Mouse (Mus musculus) kidney, adult 18-20 months (tissue): ENCODE results near the gene Gpx7.
"Not testable (repeated sequence)": the region's sequence is repeated elsewhere in the genome, so short reads cannot be mapped to it uniquely, and the experiment has no call there.

Experiments used
- DNase-seq: peaks from one replicate; pipeline ENCODE4 v3.0.0; 2021

Gene Gpx7

GRCm38 (mm10) chr4:108388741-108389140 lies 18.0 kb downstream of the Gpx7 start:
- DNase-seq: no peak

DNA sequence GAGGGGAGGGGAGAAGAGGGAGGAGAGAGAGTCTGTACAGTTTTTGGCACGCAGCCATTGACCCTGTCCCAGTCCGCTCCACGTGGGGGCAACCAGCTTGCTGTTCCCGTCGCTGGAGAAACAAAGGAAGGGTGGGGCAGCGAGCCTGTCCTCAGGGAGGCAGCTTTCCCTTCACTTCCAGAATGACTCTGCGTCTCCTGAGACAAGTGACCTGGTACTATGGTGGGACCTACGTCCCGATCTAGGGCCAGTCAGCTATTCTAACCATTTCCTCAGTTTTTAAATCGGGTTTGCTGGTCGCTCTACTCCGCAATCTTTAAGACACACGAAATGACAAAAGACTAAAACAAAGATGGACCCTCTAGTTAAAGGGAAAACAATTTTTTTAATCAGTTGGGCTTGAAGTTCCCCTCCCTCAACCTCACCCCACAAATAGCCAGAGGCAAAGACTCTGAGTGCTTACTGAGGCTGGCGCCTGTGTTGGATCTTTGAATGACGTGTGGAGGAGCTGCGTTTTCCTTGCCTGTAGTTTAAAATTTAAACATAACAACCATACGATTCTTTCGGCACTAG lies 19.0 kb downstream of the Gpx7 start:
- DNase-seq: peak; percentile 52

GRCm38 (mm10) chr4:108387106-108387505 lies 19.7 kb downstream of the Gpx7 start:
- DNase-seq: no peak

GRCm38 (mm10) chr4:108386087-108386486 lies 20.7 kb downstream of the Gpx7 start:
- no peak for DNase-seq

GRCm38 (mm10) chr4:108383183-108383714 lies 23.5 kb downstream of the Gpx7 start, which contains the start of gene Shisal2a:
Gene Shisal2a, minus strand, starts transcription at chr4:108383349.
- DNase-seq: no peak

GRCm38 (mm10) chr4:108380146-108380545 lies 26.6 kb downstream of the Gpx7 start:
- no peak for DNase-seq

GRCm38 (mm10) chr4:108379476-108379875 lies 27.3 kb downstream of the Gpx7 start:
- DNase-seq: no peak

DNA sequence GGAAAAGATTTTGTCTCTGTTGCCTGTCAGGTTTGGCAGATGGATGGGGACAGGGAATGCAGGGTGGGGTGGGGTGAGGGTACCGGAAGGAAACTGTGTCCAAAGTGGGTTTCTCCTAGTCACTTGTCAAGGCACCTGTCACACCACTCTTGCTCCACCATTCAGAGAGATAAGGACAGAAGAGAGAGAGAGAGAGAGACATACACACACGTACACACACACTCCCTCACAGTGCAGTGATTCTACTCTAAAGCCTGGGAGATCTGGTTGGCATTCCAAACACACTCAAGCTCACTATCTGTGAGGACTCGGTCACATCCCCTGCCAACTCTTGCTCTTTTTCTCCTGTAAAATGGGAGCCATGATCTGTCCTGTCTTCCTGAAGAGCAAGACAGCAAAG lies 34.6 kb downstream of the Gpx7 start:
- no peak for DNase-seq

DNA sequence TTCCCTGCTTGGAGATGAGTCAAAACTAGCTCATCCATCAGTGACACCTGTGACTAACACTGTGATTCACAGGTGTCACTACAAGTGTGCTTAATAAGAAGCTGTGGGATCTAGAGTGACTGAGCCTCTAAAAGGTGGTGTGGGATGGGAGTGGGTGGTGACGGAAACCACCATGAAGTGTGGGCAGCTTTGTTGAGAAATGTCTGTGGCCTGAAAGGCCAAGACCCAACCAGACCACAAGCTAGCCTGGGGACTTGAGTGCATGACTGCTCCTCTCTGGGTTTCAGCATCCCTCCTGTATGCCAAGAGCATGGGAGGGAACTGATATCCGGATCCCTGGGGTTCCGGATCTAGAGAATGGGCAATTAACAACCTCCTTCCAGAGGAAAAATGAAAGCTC lies 35.3 kb downstream of the Gpx7 start:
- no peak for DNase-seq

DNA sequence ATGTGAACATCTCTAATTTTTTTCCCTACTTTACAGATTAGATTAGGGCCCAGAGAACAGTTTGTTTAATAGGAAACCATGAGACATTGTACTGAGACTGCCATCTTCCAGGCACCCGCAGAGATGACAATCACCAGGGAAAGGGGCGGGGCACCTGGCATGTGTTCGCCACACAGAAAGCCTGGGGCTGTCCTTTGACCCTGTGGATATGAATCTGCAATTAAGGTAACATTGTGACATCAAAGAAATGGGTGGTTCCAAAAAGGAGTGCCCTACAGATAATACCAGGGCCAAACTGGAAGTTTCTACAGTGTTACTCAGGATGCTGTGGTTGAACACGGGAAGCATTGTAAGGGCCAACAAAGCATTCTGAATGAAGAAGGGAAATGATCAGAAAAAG lies 36.4 kb downstream of the Gpx7 start:
- DNase-seq: no peak

- DNase-seq: peak; percentile 66
Observed at GRCm38 (mm10) chr4:108369254-108369653, 37.5 kb downstream of the Gpx7 start.

DNA sequence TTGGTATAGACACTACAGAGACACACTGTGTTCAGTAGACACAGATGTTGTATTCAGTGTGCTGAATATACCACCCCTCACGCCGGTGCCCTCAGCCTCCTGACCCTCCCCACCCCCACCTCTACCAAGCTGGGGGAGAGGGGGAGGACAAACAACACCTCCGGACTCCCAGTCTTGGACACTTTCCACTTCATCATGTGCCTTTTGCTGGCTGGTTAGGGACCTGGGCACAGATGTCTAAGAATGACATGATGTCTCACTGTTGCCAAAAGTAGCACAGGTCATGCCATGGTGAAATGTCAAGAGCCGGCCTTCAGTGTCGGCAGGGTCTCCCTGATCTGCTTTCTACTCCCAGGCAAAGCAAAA lies 42.7 kb downstream of the Gpx7 start:
- no peak for DNase-seq

GRCm38 (mm10) chr4:108363355-108364110 lies 43.2 kb downstream of the Gpx7 start:
- no peak for DNase-seq

GRCm38 (mm10) chr4:108362321-108363261 lies 44.2 kb downstream of the Gpx7 start:
- peak; percentile 48 for DNase-seq

GRCm38 (mm10) chr4:108360136-108361055 lies 46.4 kb downstream of the Gpx7 start:
- no peak for DNase-seq

- DNase-seq: no peak
Observed at GRCm38 (mm10) chr4:108358498-108358897, 48.3 kb downstream of the Gpx7 start.

DNA sequence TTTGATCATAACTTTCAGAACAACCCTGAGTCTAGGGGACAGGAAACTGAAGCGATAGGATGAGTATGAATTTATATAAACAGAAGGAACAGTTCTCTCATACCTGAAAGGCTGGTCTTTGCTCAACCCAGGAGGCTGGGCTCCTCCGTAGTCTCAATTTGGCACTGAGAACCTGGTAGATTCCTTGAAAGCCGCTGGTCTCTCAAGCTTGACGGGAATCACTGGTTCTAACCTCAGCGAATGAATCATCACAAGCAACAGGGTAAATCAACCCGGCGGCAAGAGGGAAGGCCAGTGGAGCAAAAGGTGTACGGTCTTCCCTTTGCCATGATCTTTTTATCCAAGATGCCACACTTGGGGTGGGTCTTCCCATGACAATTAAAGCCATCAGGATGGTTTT lies 49.3 kb downstream of the Gpx7 start:
- no peak for DNase-seq

GRCm38 (mm10) chr4:108353591-108353990 lies 53.2 kb downstream of the Gpx7 start:
- DNase-seq: not testable (repeated sequence)

GRCm38 (mm10) chr4:108350819-108351218 lies 55.9 kb downstream of the Gpx7 start:
- peak; percentile 33 for DNase-seq
